Mouse (Mus musculus) G1E-ER4 (cell line): ENCODE measurements around the gene Abca5. TPM values are rescaled to one million over a fixed set of nuclear protein-coding genes. Genes with fewer than 3 reads are reported as not detected.

Experiments used
- GATA1 ChIP-seq: IDR thresholded peaks from one replicate; pipeline ENCODE4 v1.8.0; 2012; ENCODE audit warnings: low read length, inconsistent platforms
- polyA plus RNA-seq: library from polyadenylated mRNA; stranded (reverse); fragments of >175 nt; gene quantifications from 2 replicates; pipeline ENCODE4 v1.2.3, GENCODE M21; 2012

Gene Abca5
- polyA plus RNA-seq, 1 experiment, result not detected

GRCm38 (mm10) chr11:110336814-110337288 lies 665 bp downstream of the Abca5 start:
- no peak for TF ChIP-seq GATA1

- TF ChIP-seq GATA1, result no peak
Measured at GRCm38 (mm10) chr11:110330093-110330492, 7.4 kb downstream of the Abca5 start.

- TF ChIP-seq GATA1, result no peak
Measured at GRCm38 (mm10) chr11:110322266-110322665, 15.2 kb downstream of the Abca5 start.

- no peak for TF ChIP-seq GATA1
Measured at GRCm38 (mm10) chr11:110306475-110307168, 30.9 kb downstream of the Abca5 start.

GRCm38 (mm10) chr11:110303411-110303810 lies 34.1 kb downstream of the Abca5 start:
- no peak for TF ChIP-seq GATA1

- no peak for TF ChIP-seq GATA1
Measured at GRCm38 (mm10) chr11:110297917-110298533, 39.5 kb downstream of the Abca5 start.

GRCm38 (mm10) chr11:110290586-110290985 lies 46.9 kb downstream of the Abca5 start:
- no peak for TF ChIP-seq GATA1

- TF ChIP-seq GATA1, result no peak
Measured at GRCm38 (mm10) chr11:110288423-110288822, 49.1 kb downstream of the Abca5 start.

- TF ChIP-seq GATA1, result no peak
Measured at GRCm38 (mm10) chr11:110287694-110288093, 49.8 kb downstream of the Abca5 start.

GRCm38 (mm10) chr11:110286331-110286730 lies 51.2 kb downstream of the Abca5 start:
- TF ChIP-seq GATA1, result no peak

- TF ChIP-seq GATA1, result no peak
Measured at GRCm38 (mm10) chr11:110284849-110285248, 52.7 kb downstream of the Abca5 start.

- TF ChIP-seq GATA1, result no peak
Measured at GRCm38 (mm10) chr11:110284185-110284787, 53.2 kb downstream of the Abca5 start.

GRCm38 (mm10) chr11:110274794-110275193 lies 62.7 kb downstream of the Abca5 start:
- TF ChIP-seq GATA1, result no peak

GRCm38 (mm10) chr11:110271745-110272144 lies 65.8 kb downstream of the Abca5 start:
- TF ChIP-seq GATA1, result no peak

- no peak for TF ChIP-seq GATA1
Measured at GRCm38 (mm10) chr11:110268244-110268844, 69.2 kb downstream of the Abca5 start.

- TF ChIP-seq GATA1, result no peak
Measured at GRCm38 (mm10) chr11:110267232-110267631, 70.3 kb downstream of the Abca5 start.
